Mouse (Mus musculus): ENCODE data around the gene Hrh1. TPM values are rescaled to one million over a fixed set of nuclear protein-coding genes. Genes with fewer than 3 reads are reported as not detected.

Hrh1 gene
- polyA plus RNA-seq (2017; shearing (Covaris generic)), result 0.10 TPM

GRCm38 (mm10) chr6:114397691-114398217 is at the start of gene Hrh1:
Gene Hrh1 (plus strand): TSS chr6:114397936.

Other genes starting within 250 kb of the Hrh1 start
- 0.04 TPM for gene Slc6a1, start 115.3 kb upstream of the Hrh1 start, polyA plus RNA-seq (2017; shearing (Covaris generic))
- 31.6 TPM for gene Atg7, start 245.2 kb downstream of the Hrh1 start, polyA plus RNA-seq (2017; shearing (Covaris generic))

Measured in CD4-positive, CD25-positive, alpha-beta regulatory T cell (primary cell).